Mouse (Mus musculus) hindbrain, embryonic 13.5 days (tissue): ENCODE measurements around the gene Pga5. TPM values are rescaled to one million over a fixed set of nuclear protein-coding genes. Genes with fewer than 3 reads are reported as not detected.

ENCODE experiments used
- ATAC-seq: fragments of 200-750 bp; cut with Nextera tagmentation; 2 replicates; pipeline ENCODE4 v1.8.0; 2017; ENCODE audit warnings: moderate TSS enrichment; ENCODE audit not compliant: low FRiP score
- H3K27ac ChIP-seq: fragments of 300-500 bp; sonication (generic); 2 replicates; pipeline ENCODE4 v1.5.1; 2015; ENCODE audit warnings: inconsistent platforms, mild to moderate bottlenecking, moderate library complexity
- H3K27me3 ChIP-seq: fragments of 300-500 bp; sonication (generic); 2 replicates; pipeline ENCODE4 v1.6.1; 2015; ENCODE audit warnings: mild to moderate bottlenecking, inconsistent platforms
- H3K36me3 ChIP-seq: fragments of 300-500 bp; sonication (generic); 2 replicates; pipeline ENCODE4 v1.6.1; 2015; ENCODE audit warnings: mild to moderate bottlenecking, inconsistent platforms
- H3K4me1 ChIP-seq: fragments of 300-500 bp; sonication (generic); replicated peaks from 2 replicates; pipeline ENCODE4 v1.6.1; 2015; ENCODE audit warnings: inconsistent platforms
- H3K4me2 ChIP-seq: fragments of 300-500 bp; sonication (generic); 2 replicates; pipeline ENCODE4 v1.6.1; 2015; ENCODE audit warnings: inconsistent platforms, mild to moderate bottlenecking, moderate library complexity
- H3K4me3 ChIP-seq: fragments of 300-500 bp; sonication (generic); 2 replicates; pipeline ENCODE4 v1.5.1; 2015; ENCODE audit warnings: mild to moderate bottlenecking, inconsistent platforms
- H3K9ac ChIP-seq: fragments of 300-500 bp; sonication (generic); 2 replicates; pipeline ENCODE4 v1.6.1; 2015; ENCODE audit warnings: mild to moderate bottlenecking, inconsistent platforms
- H3K9me3 ChIP-seq: fragments of 300-500 bp; sonication (generic); 2 replicates; pipeline ENCODE4 v1.6.1; 2016; ENCODE audit warnings: inconsistent platforms
- WGBS: fragments of 180-500 bp; shearing (Covaris S2); methylation state at CpG from one replicate; pipeline ENCODE4 v1.1.7; 2015; 5-methylcytosine and 5-hydroxymethylcytosine counted together
- polyA plus RNA-seq: library from polyadenylated mRNA; unstranded; fragments of >200 nt; fragmentation: Nextera tagmentation; extraction: Ambion mirVana; gene quantifications from 2 replicates; pipeline ENCODE4 v1.2.1, GENCODE M21; 2015

Gene Pga5
- polyA plus RNA-seq, 1 experiment from 2014 or later: not detected

DNA sequence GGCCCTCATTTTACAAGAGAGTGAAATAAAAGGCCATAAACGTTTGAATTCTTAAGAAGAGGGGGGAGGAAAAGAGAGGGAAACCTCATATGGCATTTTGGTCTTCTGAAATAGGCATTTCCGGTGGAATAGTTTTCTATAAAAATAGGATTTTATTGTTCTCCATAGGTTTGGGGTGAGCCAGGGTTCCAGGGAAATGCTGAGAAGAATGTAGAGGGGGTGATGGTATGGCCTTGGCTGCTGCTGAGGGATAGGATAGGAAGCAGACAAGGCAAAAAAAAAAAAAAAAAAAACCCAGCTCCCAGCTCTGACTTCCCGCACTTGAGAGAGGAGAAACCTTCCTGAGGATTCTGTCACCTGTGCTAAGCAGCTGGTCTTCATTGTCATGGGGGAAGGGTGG is 21.8 kb downstream of the Pga5 start:
- H3K27me3 ChIP-seq: no peaks in the 10 kb centered on the region
- H3K9me3 ChIP-seq: no peaks in the 10 kb centered on the region
- H3K9ac ChIP-seq: no peak overlapping the region
- H3K4me3 ChIP-seq: no peak overlapping the region
- no peaks in the 10 kb centered on the region for H3K36me3 ChIP-seq
- no peak overlapping the region for H3K4me2 ChIP-seq
- H3K27ac ChIP-seq: no peak overlapping the region
- ATAC-seq: no peak
- WGBS: 65% methylated on average over 3 of the region's 3 CpGs
- H3K4me1 ChIP-seq: no peaks in the 10 kb centered on the region

DNA sequence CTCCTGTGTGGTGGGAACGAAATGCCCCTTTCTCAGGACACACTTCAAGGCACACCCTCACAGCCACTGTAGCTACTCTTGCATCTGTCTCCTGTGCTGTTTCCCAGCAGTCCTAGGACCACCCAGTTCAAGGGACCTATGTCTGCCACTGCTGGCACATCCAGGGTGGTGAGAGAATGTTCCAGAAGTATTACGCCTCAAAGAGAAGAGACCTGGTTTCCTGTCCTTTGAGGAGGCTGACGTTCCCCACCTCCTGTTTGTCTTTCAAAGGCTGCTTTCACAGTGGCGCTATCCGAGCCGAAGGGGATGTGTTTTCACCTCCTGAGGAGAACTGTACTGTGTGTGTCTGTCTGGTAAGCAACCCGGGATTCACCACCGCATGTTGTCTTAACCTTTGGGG is 29.7 kb downstream of the Pga5 start:
- Histone ChIP-seq H3K27me3 (no peaks in the 10 kb centered on the region), H3K27ac (no peak overlapping the region), H3K4me2 (no peak overlapping the region), H3K9me3 (no peaks in the 10 kb centered on the region), H3K36me3 (no peaks in the 10 kb centered on the region), H3K9ac (no peak overlapping the region), H3K4me3 (no peak overlapping the region), H3K4me1 (no peaks in the 10 kb centered on the region)
- no peak for ATAC-seq
- WGBS: 77% methylated on average over 8 of the region's 8 CpGs

DNA sequence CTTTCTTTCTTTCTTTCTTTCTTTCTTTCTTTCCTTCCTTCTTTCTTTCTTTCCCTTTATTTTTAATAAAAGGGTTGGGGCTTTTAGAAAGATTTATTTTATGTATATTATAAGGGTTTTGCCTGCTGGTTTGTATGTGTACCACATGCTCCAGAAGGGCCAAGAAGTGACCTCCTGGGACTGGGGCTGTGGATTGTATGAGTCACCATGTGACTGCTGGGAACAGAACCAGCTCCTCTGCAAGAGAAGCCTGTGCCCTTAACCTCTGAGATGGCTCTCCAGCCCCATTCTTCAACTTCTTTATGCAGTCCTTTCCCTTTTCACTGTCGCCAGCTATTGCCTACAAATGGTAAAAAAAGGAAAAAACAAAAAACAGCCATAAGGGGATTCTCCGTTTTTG is 32.3 kb downstream of the Pga5 start:
- Histone ChIP-seq H3K9ac (no peak overlapping the region), H3K4me3 (no peak overlapping the region), H3K27ac (no peak overlapping the region), H3K36me3 (no peaks in the 10 kb centered on the region), H3K4me1 (no peaks in the 10 kb centered on the region), H3K9me3 (no peaks in the 10 kb centered on the region), H3K4me2 (no peak overlapping the region), H3K27me3 (no peaks in the 10 kb centered on the region)
- no peak for ATAC-seq
- 87% methylated on average over 2 of the region's 2 CpGs for WGBS

DNA sequence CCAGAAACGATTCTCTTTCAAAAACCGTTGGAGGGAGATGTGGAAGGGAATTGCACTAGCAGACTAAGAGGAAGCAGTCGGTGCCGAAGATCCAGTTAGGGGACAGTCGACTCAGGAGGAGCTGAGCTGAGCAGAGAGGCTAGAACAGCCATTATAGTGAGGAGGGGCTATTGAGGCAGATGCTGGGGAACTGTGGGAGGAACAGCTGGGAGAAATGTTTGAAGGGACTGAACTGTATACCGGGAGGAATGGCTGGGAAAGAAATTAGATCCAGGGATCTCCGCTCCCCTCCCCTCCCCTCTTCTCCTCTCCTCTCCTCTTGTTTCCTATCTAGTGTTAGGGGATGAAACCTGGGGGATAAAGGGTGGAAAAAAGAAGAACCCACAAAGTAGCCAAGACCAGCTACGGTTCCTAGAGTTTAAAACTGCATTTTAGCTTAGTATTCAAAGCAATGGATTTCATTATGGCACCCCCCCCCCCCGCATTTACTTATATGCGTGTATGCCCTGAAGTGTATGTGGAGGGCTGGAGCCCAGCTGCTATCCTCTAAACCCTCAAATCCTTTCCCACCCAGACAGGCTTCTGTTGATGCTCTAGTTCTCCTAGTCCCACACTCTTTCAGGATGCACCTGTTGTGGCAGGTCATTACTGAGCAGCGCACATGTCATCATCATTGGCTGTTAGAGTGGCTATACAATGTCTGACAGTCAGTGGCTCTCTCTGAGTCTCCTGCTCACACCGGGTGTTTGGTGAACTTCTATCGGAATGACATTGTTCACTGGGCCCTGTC is 37.1 kb downstream of the Pga5 start:
- H3K27ac ChIP-seq: no peak overlapping the region
- no peak overlapping the region for H3K4me2 ChIP-seq
- 0 out of 2 replicates have a peak overlapping the region, but pooled peaks have one; percentile 8 for H3K9ac ChIP-seq
- no peak overlapping the region for H3K4me3 ChIP-seq
- ATAC-seq: no peak
- H3K9me3 ChIP-seq: no peaks in the 10 kb centered on the region
- H3K4me1 ChIP-seq: no peaks in the 10 kb centered on the region
- no peaks in the 10 kb centered on the region for H3K36me3 ChIP-seq
- H3K27me3 ChIP-seq: 0 out of 2 replicates have a peak, but pooled peaks cover 9% of the 10 kb centered on the region
- WGBS: 49% methylated on average over 13 of the region's 13 CpGs

DNA sequence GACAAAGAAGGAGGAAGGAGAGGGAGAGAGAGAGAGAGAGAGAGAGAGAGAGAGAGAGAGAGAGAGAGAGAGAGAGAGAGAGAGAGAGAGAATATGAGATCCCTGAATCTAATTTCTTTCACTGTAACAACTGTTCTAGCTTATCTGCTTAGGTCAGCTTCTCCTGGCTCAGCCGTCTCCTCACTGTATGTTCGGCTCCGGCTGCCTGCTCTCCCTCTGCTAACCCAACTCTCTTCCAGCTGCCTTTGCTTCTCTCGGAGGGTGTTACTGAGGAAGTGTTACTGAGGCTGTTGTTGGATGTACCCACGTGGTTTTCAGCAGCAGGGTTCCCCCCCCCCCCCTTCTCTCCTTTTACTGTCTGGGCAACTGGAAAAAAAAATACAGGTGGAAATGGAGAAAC is 37.8 kb downstream of the Pga5 start:
- no peak overlapping the region for H3K27ac ChIP-seq

DNA sequence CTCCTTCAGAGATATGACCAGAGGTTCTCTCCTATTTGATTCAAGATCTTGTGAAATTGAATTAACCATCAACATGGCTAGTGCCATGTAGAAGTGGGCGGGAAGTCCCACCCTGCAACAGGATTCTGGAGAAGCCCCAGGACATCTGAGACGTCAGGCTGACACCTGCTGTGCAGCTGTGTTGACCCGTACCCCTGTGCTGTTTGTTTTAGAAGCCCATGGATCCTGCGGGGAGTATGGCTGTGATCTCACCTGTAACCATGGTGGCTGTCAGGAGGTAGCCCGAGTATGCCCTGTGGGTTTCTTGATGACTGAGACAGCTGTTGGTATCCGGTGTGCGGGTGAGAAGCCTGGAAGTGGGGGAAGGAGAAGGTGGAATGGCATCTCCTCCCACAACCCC is 40.0 kb downstream of the Pga5 start:
- no peak overlapping the region for H3K4me3 ChIP-seq
- no peak overlapping the region for H3K4me2 ChIP-seq
- H3K9ac ChIP-seq: no peak overlapping the region
- no peaks in the 10 kb centered on the region for H3K36me3 ChIP-seq
- ATAC-seq: no peak
- peaks cover 25% of the 10 kb centered on the region; the same call in 1 of the 2 replicates for H3K27me3 ChIP-seq
- H3K4me1 ChIP-seq: peaks cover 17% of the 10 kb centered on the region
- H3K9me3 ChIP-seq: no peaks in the 10 kb centered on the region
- WGBS: 63% methylated on average over 7 of the region's 7 CpGs
- no peak overlapping the region for H3K27ac ChIP-seq

More for the DNA sequence above, 37.8 kb downstream of the Pga5 start:
- Histone ChIP-seq H3K9me3 (no peaks in the 10 kb centered on the region), H3K9ac (no peak overlapping the region), H3K4me3 (no peak overlapping the region), H3K36me3 (no peaks in the 10 kb centered on the region), H3K27me3 (peaks cover 16% of the 10 kb centered on the region; the same call in 1 of the 2 replicates), H3K4me1 (peaks cover 4% of the 10 kb centered on the region), H3K4me2 (no peak overlapping the region)
- no peak for ATAC-seq
- 13% methylated on average over 5 of the region's 5 CpGs for WGBS

DNA sequence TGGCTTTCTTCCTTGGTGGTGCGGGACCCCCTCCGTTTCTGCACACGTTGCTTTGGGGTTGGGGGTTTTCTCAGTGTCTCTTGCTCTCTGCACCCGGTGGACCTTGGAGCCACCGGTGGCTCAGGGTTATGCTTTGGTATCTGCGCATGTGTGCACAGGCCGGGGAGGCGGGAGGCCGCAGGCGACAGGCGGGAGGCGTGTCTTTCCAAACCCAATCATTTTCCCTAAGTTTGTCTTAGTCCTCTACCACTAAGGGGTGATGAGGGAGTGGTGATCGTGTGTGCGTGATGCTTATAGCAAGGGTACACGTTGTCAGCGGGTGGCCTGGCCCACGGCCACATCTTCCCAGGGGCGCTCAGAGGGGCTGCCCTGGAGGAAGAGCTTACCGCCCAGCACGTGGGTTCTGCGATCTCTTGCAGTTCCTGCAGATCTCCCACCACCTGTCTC is 43.0 kb downstream of the Pga5 start:
- Histone ChIP-seq H3K9ac (peak overlapping the region; percentile 68), H3K27ac (no peak overlapping the region; the same call in 1 of the 2 replicates), H3K9me3 (no peaks in the 10 kb centered on the region), H3K4me1 (peaks cover 17% of the 10 kb centered on the region), H3K36me3 (peaks cover 21% of the 10 kb centered on the region), H3K27me3 (peaks cover 25% of the 10 kb centered on the region; the same call in 1 of the 2 replicates), H3K4me2 (peak overlapping the region; percentile 85), H3K4me3 (peak overlapping the region; percentile 43)
- WGBS: 3% methylated on average over 21 of the region's 21 CpGs
- ATAC-seq: peak; percentile 91

DNA sequence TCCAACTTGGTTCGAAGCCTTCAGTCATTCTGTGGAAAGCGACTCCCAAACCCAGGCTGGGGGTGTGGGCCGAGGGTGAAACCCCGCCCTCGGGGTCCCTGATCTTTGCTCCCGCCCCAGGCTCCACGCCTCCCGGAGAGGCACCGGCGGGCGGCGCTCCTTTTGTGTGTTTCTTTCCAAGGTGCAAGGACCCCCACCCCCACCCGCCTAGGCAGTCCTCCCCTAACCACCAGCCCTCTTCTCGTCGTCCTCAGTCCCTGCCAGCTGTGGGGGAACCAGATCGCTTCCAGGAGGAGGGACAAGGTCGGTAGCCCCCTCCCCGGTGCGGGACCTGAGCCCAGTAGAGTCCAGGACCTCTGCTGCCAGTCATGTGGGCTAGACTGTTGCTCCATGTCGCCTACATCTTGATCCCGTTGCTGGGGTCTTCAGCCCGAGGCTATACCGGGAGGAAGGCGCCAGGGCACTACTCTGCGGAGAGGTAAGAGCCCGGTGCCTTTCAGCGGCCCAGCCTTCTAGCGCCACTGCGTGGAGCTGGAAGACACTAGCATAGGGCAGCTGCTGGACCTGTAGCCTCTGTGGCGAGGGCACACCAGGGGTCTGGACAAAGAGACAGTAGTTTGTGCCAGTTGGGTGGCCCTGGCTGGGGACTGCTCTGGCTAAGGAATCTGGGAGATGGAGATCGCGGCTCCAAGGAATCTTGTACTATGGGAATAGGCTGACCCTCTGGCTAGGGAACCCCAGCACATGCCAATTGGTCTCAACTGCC is 43.6 kb downstream of the Pga5 start, which contains the start of gene Vwce:
Gene Vwce, plus strand, starts transcription at position 108 of the 766 bp plus-strand sequence.
- Histone ChIP-seq H3K9ac (peak within 1 kb of the TSS; percentile 68), H3K4me2 (peak within 1 kb of the TSS; percentile 85), H3K36me3 (peaks cover 27% of the 10 kb centered on the region), H3K27me3 (peaks cover 23% of the 10 kb centered on the region; the same call in 1 of the 2 replicates), H3K9me3 (no peaks in the 10 kb centered on the region), H3K4me3 (peak within 1 kb of the TSS; percentile 43), H3K4me1 (peaks cover 17% of the 10 kb centered on the region), H3K27ac (no peak within 1 kb of the TSS; the same call in 1 of the 2 replicates)
- 1% methylated on average over 32 of the region's 32 CpGs for WGBS
- ATAC-seq: peak; percentile 87

Other genes with a start within 250 kb of the Pga5 start
- gene Lrrc10b, start 220.6 kb downstream of the Pga5 start, polyA plus RNA-seq: 0.53 and 1.1 TPM in 2 replicates
- 1.1 and 3.0 TPM in 2 replicates for gene Ppp1r32, start 195.1 kb downstream of the Pga5 start, polyA plus RNA-seq
- gene Cpsf7, start 152.8 kb downstream of the Pga5 start, polyA plus RNA-seq: 49.0 and 52.8 TPM in 2 replicates
- gene Sdhaf2, start 151.9 kb downstream of the Pga5 start, polyA plus RNA-seq: 67.6 and 69.1 TPM in 2 replicates
- 50.5 and 55.3 TPM in 2 replicates for gene Tmem216, start 121.8 kb downstream of the Pga5 start, polyA plus RNA-seq
- 16.2 and 17.2 TPM in 2 replicates for gene Cyb561a3, start 100.9 kb downstream of the Pga5 start, polyA plus RNA-seq
- 42.3 and 43.2 TPM in 2 replicates for gene Tmem138, start 100.7 kb downstream of the Pga5 start, polyA plus RNA-seq
- gene Ddb1, start 72.7 kb downstream of the Pga5 start, polyA plus RNA-seq: 242 and 263 TPM in 2 replicates
- 24.8 and 25.4 TPM in 2 replicates for gene Tkfc, start 72.4 kb downstream of the Pga5 start, polyA plus RNA-seq
- gene Vwce, start 43.9 kb downstream of the Pga5 start, polyA plus RNA-seq: 0.53 and 0.82 TPM in 2 replicates
- 33.8 and 34.7 TPM in 2 replicates for gene Vps37c, start 10.7 kb upstream of the Pga5 start, polyA plus RNA-seq
- 0.21 and 0.35 TPM in 2 replicates for gene Cd5, start 60.9 kb upstream of the Pga5 start, polyA plus RNA-seq
- not detected in 2 replicates for gene Cd6, start 152.0 kb upstream of the Pga5 start, polyA plus RNA-seq
- gene Slc15a3, start 161.7 kb upstream of the Pga5 start, polyA plus RNA-seq: 0.25 and 0.36 TPM in 2 replicates
- 174 and 180 TPM in 2 replicates for gene Tmem132a, start 191.9 kb upstream of the Pga5 start, polyA plus RNA-seq
- 34.2 and 34.3 TPM in 2 replicates for gene Tmem109, start 203.9 kb upstream of the Pga5 start, polyA plus RNA-seq
- 40.2 and 42.9 TPM in 2 replicates for gene Prpf19, start 217.2 kb upstream of the Pga5 start, polyA plus RNA-seq
- not detected in 2 replicates for gene Zp1, start 242.6 kb upstream of the Pga5 start, polyA plus RNA-seq